Mouse (Mus musculus) cerebellum, postnatal 25 days (tissue): ENCODE measurements at regions not wholly inside any gene's neighbourhood (a gene's known extent, or its start where the extent isn't known, plus 50 kb on each side); places are given as distances from the start of the nearest gene placed in this dataset.
"Not testable (repeated sequence)": the region's sequence is repeated elsewhere in the genome, so short reads cannot be mapped to it uniquely, and the experiment has no call there.

ENCODE experiments used
- DNase-seq, 2 experiments: peaks; one replicate each; pipeline ENCODE4 v3.0.0; 2021; ENCODE audit warnings: mixed read lengths in 2 of 2

DNA sequence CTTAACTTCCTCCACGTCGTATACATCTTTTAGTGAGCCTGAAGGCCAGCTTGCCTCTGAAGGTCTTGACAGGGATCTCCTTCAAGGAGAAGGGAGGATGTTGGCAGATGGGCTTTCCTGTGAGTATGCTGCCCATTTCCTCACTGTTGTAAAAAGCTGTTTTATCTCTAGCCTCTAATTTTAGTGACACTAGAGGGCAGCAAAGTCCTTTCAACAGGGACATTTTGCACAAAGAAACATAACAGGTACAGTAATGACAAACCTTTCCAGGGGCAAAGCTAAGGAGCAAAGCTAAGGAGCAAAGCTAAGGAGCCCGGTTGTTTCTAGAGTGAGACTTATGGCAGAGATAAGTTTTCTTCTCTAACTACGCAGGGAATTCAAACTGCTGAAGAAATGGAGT lies 59.0 kb upstream of the Kbtbd8 start:
- DNase-seq: peak in 1 of 2 experiments; percentile 10

- DNase-seq: no peak
Observed at GRCm38 (mm10) chr6:95056222-95056621, 60.8 kb upstream of the Kbtbd8 start.

DNA sequence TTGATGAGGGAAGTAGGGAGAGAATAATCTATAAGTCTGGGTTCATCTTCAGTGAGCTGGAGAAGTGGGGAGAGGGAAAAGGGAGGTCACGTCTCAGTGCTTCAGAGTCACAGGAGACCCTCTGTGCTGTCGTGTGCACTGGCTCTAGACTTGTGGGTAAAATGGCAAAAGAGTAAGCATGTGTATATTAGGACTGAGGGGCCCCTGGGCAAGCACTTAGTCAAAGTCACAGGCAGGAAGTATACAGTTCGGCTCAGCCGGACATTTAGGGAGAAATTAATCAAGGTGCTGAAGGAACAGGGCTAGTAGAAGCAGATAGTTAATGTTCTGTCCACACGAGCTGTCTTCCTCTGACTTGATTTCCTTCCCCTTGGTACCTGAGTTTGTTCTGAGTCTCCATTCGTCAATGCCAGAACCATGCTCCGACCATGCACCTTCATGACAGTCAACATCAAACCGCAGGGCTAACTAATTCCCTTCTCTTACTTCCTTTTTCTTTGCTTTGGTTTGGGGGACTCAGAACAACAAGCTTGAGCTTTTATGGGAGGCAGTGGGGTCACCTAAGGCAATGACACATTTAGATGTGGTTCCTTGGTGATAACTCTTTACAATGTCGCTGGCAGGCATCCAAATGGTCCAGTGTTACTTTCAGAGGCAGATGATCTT lies 63.2 kb upstream of the Kbtbd8 start:
- DNase-seq: no peak

DNA sequence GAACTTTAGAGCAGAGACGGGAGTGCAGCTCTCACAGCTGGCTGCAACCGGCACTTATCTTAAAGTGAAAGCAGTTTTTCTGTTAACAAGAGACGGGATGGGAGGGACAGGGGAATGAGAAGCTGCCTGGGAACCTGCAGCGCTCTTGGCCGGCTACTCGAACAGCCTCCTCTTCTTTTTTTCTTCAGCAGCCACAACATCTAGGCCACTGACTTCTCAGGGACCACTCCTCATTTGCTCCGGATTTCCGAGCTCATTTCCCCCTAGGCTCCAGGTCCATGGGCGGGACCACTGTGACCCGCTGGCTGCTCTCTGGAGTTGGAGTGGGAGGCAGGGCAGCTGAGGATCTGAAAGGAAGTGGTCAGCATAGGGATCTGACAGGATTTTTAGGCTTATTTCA lies 75.7 kb upstream of the Kbtbd8 start:
- DNase-seq: not testable (repeated sequence)

GRCm38 (mm10) chr6:95024239-95024638 lies 92.8 kb upstream of the Kbtbd8 start:
- no peak for DNase-seq

- no peak for DNase-seq
Observed at GRCm38 (mm10) chr6:95021724-95022123, 95.3 kb upstream of the Kbtbd8 start.

DNA sequence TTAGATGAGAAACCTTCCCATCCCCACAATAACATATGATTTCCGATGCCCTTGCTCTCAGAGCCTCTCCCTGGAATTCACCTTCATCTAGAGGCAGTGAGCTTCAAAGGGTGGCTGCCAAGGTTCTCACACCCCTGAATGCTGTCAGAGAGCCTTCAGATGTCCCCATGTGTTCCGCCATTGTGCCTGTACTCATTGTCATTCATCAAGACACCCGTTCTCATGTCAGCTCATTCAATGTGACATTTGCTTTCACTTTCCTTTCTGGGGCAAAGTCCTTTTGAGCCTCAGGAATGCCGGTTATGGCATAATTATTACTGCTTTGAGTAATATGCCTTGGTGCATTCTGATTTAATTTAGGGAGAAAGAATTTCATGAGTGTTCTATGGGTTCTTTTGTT lies 99.1 kb upstream of the Kbtbd8 start:
- DNase-seq: no peak

DNA sequence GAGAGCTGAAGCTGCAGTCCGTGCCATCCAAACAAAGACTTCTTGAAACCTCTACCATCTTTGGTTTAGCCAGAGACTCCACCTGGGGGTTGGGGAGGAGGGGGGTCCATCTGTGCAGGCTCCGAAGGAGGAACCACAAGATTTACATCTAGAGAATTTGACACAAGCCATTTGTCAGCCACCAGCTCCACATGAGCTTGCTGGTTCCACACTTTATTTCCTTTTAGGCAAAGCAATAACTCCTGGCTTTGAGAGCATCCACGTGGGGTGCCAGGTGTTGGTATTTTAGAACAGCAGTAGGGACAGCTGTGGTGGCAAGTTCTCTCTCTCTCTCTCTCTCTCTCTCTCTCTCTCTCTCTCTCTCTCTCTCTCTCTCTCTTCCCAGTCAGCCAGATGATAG lies 99.6 kb upstream of the Kbtbd8 start:
- DNase-seq: no peak

DNA sequence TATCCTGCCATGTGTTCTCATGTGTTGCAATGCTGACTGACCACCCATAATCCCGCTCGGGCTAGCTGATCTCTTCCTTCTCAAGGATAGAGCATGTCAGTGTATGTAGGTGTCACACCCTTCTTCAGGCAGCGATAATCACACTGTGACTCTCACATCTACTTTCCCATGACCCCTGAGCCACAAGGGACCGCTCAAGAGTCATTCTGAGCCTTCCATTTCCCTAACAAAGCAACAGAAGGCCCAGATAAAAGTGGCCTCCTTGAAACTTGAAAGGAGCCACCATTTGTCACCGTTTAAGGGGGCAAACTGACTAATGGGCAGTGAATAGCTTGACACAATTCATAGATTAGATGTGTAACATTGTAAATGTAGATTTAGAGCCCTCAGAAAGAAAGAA lies 103.9 kb upstream of the Kbtbd8 start:
- no peak for DNase-seq

GRCm38 (mm10) chr6:95006485-95006884 lies 110.6 kb upstream of the Kbtbd8 start:
- no peak for DNase-seq

DNA sequence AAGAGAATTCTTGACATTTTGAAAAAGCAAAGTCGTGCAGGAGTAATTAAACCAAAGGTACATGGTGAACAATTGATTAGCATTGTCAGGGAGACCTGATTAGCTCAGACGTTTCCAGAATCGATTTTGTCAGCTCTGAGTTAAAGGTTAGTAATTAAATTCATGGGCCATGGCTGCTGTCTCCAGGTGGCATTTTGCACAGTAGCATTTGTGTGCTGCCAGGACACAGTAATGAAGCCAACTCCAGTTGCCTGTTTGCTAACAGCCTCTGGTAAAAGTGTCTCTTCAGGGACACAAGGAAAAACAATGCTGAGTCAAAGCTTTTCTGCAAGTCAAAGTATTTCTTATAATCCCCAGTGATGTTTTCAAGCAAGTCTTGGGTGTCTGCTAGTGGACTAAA lies 113.3 kb upstream of the Kbtbd8 start:
- no peak for DNase-seq

DNA sequence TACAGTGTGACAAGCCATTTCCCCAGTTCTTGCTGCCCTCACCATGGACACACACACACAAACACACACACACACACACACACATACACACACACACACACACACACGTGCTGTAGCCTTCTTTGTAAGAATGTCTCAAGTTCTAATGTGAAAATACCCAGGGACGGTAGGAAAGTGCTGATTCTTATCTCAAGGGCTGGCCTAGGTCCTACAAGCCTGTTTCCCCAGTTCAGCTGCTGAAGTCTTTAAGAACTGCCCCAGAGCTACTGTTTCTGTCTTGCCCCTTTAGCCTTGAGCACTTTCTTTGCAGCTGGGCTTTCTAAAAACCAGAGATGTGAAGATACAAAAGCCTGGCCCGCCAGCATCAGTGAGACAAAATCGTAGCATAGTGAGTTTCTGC lies 117.5 kb upstream of the Kbtbd8 start:
- no peak for DNase-seq

DNA sequence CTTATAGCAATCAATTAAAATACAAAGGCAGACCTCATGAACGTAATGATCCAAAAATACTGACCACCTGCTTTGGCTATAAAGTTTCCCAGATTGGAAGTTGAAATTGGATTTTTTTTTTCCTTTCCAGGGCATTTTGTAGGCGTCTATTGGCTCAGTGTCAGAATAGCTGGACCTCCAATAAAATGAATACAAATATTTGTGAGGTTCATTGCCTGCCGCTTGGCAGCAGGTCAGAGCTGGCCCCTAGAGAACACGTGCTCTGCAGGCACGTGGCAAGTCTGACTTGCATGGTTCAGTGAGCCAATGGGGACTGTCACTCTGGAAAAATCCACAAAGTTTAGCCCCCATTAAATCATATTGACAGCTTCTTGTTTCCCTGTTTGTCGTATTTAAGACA lies 118.0 kb upstream of the Kbtbd8 start:
- DNase-seq: peak in 1 of 2 experiments; percentile 6

DNA sequence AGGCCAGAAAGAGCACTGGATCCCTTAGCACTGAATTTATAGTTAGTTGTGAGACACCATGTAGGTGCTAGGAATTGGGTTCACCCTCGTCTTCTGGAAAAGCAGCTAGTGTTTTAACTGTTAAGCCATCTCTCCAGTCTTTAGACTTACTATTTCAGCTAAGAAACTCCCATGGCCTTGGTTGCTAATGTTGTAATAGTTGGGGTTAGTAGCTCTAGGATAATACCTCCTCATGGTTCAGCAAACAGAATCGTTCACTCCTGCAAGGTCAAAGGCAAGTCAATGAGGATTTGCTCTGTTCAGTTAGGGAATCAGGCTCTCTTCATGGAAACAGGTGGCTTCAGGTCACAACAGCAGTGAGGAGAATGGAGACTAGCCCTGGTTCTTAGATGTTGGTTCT lies 118.7 kb upstream of the Kbtbd8 start:
- no peak for DNase-seq

GRCm38 (mm10) chr6:94994376-94994775 lies 122.7 kb upstream of the Kbtbd8 start:
- DNase-seq: no peak

DNA sequence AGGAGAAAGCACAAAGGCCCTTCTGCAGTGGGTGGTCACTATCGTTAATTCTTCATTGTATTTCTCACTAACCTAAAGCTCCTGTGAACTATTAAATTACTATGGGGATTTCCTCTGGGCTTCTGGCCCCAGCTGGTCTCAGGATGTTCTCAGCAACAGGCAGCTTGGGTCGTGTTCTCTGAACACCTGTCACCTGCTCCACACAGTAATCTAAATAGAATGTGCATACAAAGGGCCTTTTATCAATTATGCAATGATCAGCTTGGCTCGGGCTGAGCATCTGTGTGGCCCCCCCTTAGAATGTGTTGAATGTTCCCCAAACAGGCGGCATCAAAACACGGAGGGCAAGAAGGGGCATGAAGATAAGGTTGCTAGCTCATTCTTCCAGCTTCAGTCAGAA lies 129.6 kb upstream of the Kbtbd8 start:
- DNase-seq: no peak

- peak; percentile 6 to 17 for DNase-seq
Observed at GRCm38 (mm10) chr6:94986346-94986745, 130.7 kb upstream of the Kbtbd8 start.

- no peak for DNase-seq
Observed at GRCm38 (mm10) chr6:94984411-94984895, 132.6 kb upstream of the Kbtbd8 start.

- no peak for DNase-seq
Observed at GRCm38 (mm10) chr6:94968683-94969082, 148.4 kb upstream of the Kbtbd8 start.

- DNase-seq: peak; percentile 3 to 6
Observed at GRCm38 (mm10) chr6:94966962-94967361, 150.1 kb upstream of the Kbtbd8 start.

- no peak for DNase-seq
Observed at GRCm38 (mm10) chr6:94963204-94963603, 153.8 kb upstream of the Kbtbd8 start.

DNA sequence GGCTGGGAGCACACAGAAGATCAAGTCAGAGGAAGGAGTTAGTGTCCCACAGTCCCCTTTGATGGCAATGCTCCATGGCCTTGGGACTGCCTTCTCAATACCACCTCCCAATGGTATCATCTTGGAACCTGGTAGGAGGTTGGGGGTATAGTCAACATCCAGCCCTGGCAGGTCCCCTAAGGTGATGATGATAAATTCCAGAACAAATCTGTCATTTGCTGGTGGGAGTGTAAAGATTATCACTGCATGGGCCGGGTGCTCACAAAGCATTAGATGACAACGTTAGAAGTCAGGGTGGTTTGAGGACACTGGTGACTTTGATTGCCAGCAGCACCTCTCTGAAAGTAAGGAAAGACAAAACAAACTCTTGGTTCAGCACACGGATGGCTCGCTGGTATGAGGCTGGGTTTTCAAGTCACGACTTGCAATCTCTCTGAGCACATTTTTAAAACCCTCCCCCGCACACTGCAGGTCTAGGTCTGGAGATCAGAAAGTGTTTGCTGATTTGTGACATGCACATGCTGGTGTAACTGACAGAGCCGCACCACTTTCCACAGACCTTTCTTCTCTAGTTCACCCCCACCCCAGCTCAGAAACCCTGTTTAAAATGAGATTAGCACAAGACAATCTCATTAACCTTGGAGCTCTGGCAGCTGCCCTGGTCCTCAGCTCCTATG lies 154.5 kb upstream of the Kbtbd8 start:
- DNase-seq: no peak

DNA sequence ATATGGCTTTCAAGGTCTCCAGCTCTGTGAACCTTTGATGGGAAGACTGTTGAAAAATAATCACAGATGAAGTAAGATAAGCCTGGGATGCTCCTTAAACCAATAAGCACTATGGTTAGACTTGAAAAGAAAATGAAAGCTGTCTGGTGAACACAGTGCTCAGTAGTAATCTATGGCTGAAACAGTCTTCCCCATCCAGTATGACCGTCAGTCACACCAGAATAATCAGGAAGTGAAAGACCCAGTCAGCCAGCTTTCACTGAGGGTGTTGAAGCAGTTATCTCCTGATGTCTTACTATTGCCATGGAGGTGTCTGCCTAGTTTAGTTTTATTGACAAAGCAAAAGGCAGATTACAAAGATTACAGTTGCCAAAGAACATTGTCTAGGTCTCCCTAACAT lies 155.2 kb upstream of the Kbtbd8 start:
- no peak for DNase-seq

DNA sequence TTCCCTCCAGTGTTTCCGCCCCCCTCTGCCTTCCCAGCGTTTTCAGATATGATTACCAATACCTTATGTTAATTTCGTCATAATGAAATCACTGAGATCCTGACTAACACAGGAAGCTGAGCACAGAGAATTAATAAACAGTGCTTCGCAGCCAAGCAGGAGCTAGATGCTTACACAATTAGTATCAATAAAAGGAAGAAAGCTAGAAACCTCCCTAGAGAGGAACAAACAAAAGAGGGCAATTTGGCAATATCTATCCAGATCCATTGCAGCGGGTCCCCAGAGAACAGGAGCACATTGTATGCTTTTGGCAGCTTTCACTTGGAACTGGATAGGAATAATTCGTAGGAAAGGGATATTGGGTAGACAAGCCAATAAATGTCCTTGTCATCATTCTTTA lies 159.1 kb upstream of the Kbtbd8 start:
- DNase-seq: no peak
